Mouse (Mus musculus) liver, adult 2 months (tissue): ENCODE results near the gene Dst. TPM values are rescaled to one million over a fixed set of nuclear protein-coding genes. Genes with fewer than 3 reads are reported as not detected.

Experiments used
- DNase-seq: peaks from one replicate; pipeline ENCODE4 v3.0.0-alpha.2; 2011; ENCODE audit warnings: low read depth, low spot score; ENCODE audit errors: extremely low read depth
- H3K27ac ChIP-seq: fragments of 200-500 bp; replicated peaks from 2 replicates; pipeline ENCODE4 v1.5.1; 2012; ENCODE audit warnings: low read depth, mild to moderate bottlenecking, control low read depth, inconsistent platforms, low read length; ENCODE audit not compliant: insufficient read depth
- H3K27me3 ChIP-seq: fragments of 200-500 bp; 2 replicates; pipeline ENCODE4 v1.6.1; 2012; ENCODE audit warnings: mild to moderate bottlenecking, moderate library complexity, low read length, inconsistent platforms; ENCODE audit not compliant: control insufficient read depth, insufficient read depth
- H3K36me3 ChIP-seq: fragments of 200-500 bp; 2 replicates; pipeline ENCODE4 v1.6.1; 2012; ENCODE audit warnings: low read length, inconsistent platforms; ENCODE audit not compliant: control insufficient read depth, insufficient read depth
- H3K4me1 ChIP-seq: fragments of 200-500 bp; 2 replicates; pipeline ENCODE4 v1.6.1; 2011; ENCODE audit warnings: low read length; ENCODE audit not compliant: control insufficient read depth, insufficient read depth
- H3K4me3 ChIP-seq: fragments of 200-500 bp; 2 replicates; pipeline ENCODE4 v1.5.1; 2011; ENCODE audit warnings: low read depth, mild to moderate bottlenecking, control low read depth, low read length, moderate library complexity; ENCODE audit not compliant: insufficient read depth
- H3K79me2 ChIP-seq: fragments of 200-500 bp; 2 replicates; pipeline ENCODE4 v1.6.1; 2012; ENCODE audit warnings: inconsistent platforms, mild to moderate bottlenecking, low read length, moderate library complexity; ENCODE audit not compliant: control insufficient read depth, insufficient read depth
- H3K9ac ChIP-seq: fragments of 200-500 bp; 2 replicates; pipeline ENCODE4 v1.6.1; 2012; ENCODE audit warnings: low read depth, mild to moderate bottlenecking, control low read depth, inconsistent platforms, low read length
- CTCF ChIP-seq: fragments of 200-500 bp; IDR thresholded peaks from 2 replicates; pipeline ENCODE4 v1.5.1; 2011; ENCODE audit warnings: low read depth, low read length, control low read depth
- POLR2A ChIP-seq: fragments of 200-500 bp; IDR thresholded peaks from 2 replicates; pipeline ENCODE4 v1.6.1; 2011; ENCODE audit warnings: low read length, control low read depth; ENCODE audit not compliant: insufficient read depth; ENCODE audit errors: extremely low read depth
- whole genome bisulfite sequencing: fragments of 180-500 bp; shearing (Covaris S2); methylation state at CpG from one replicate; pipeline ENCODE4 v1.1.7; 2018; 5-methylcytosine and 5-hydroxymethylcytosine counted together
- polyA plus RNA-seq: library from polyadenylated mRNA; depleted of rRNA; stranded (reverse); fragments of >200 nt; gene quantifications from 2 replicates; pipeline ENCODE4 v1.2.3, GENCODE M21; 2012
- total RNA-seq: library from RNA; depleted of rRNA; stranded (reverse); fragments of >200 nt; gene quantifications from 2 replicates; pipeline ENCODE4 v1.2.3, GENCODE M21; 2014

The Dst gene
- total and polyA plus RNA-seq, 2 experiments = 10.5 to 53.6 TPM

DNA sequence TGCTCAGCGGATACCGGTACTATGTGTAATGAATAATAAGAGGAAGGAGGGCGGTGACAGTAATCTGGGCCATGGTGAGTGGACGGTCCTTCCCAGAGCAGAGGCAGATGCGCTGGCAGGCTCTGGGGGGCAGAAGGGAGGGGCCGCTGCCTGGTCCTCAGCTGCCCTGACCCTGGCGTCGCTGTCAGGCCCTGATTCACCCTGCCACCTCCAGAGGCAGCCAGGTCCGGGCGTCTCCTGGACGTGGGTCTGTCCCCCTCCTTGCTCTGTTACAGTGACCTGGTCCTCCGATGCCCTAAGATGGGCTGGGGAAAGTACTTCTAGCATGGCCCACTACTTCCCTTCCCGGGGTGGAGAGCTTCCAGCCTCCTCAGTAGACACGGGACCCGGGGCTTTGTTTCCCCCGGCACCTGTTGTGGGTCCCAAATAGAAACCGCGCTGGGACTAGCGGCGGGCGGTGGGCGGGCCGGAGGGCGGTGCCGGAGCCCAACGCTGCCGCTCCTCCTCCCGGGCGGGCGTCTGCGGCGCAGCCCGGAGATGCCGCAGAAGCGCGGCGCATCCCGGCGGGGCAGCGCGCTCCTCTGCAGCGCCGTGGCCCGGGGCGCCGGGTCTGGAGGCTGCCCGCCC is 103.1 kb downstream of the Dst start:
- Histone ChIP-seq H3K79me2 (no peaks in the 10 kb centered on the region), H3K4me1 (0 out of 2 replicates have a peak, but pooled peaks cover 2% of the 10 kb centered on the region), H3K4me3 (peak overlapping the region; percentile 72), H3K36me3 (no peaks in the 10 kb centered on the region), H3K27ac (no peak overlapping the region), H3K9ac (peak overlapping the region; percentile 44), H3K27me3 (no peaks in the 10 kb centered on the region)
- TF ChIP-seq CTCF = peak; percentile 17; the same call in 1 of the 2 replicates
- TF ChIP-seq POLR2A = no peak
- 1% methylated on average over 45 of the region's 47 CpGs for WGBS
- no peak for DNase-seq

DNA sequence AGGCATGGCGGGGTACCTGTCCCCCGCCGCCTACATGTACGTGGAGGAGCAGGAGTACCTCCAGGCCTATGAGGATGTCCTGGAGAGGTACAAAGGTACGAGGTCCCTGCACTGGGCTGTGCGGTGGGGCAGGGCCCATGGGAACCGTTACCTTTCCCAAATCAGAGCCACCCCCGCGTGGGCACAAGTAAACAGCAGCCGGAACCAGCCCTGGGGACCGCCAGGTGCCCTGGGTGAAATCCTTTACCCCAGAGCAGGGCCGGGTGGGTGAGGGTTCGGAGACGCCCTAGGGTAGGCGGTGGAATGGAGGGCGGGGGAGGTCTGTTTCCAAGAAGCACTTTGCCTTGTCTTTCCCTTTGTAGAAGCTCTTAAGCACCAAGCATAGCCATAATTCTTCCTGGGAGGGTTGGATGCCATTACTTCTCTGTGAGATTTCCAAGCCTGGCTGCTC is 103.8 kb downstream of the Dst start:
- 17% methylated on average over 16 of the region's 16 CpGs for WGBS

GRCm38 (mm10) chr1:34013490-34013889 is 105.5 kb downstream of the Dst start:
- Histone ChIP-seq H3K27ac (no peak overlapping the region), H3K79me2 (no peaks in the 10 kb centered on the region), H3K4me3 (no peak overlapping the region), H3K9ac (no peak overlapping the region), H3K4me1 (0 out of 2 replicates have a peak, but pooled peaks cover 2% of the 10 kb centered on the region), H3K27me3 (no peaks in the 10 kb centered on the region), H3K36me3 (no peaks in the 10 kb centered on the region)
- TF ChIP-seq POLR2A = no peak
- no peak for TF ChIP-seq CTCF
- DNase-seq = no peak
- 82% methylated on average over 5 of the region's 5 CpGs for WGBS

More for the DNA sequence above, 103.8 kb downstream of the Dst start:
- Histone ChIP-seq H3K4me3 (peak overlapping the region; percentile 72), H3K4me1 (0 out of 2 replicates have a peak, but pooled peaks cover 2% of the 10 kb centered on the region), H3K36me3 (no peaks in the 10 kb centered on the region), H3K79me2 (no peaks in the 10 kb centered on the region), H3K27me3 (no peaks in the 10 kb centered on the region), H3K9ac (peak overlapping the region; percentile 44), H3K27ac (no peak overlapping the region)
- TF ChIP-seq CTCF (no peak), POLR2A (no peak)
- no peak for DNase-seq

DNA sequence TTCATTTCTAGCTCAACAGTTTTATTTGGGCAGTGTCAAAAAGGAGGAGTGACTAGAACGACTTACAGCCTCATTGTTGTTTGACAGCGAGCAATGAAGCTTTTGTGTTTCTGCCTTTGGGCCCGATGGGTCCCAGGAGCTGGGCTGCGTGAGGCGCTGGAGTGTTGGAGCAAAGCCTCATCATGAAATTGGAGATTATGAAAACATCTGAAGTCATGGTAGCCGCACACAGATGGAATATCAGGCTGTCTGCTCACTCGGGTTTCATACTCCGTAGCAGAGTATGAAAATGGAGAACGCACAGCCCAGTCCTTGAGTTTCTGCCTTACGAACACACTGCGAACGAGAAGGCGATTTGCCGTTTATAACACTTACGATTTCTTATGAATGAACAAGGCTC is 108.8 kb downstream of the Dst start:
- Histone ChIP-seq H3K27ac (no peak overlapping the region), H3K4me3 (no peak overlapping the region), H3K36me3 (no peaks in the 10 kb centered on the region), H3K79me2 (no peaks in the 10 kb centered on the region), H3K9ac (no peak overlapping the region), H3K4me1 (0 out of 2 replicates have a peak, but pooled peaks cover 1% of the 10 kb centered on the region), H3K27me3 (no peaks in the 10 kb centered on the region)
- WGBS = 94% methylated on average over 15 of the region's 15 CpGs
- no peak for DNase-seq
- TF ChIP-seq POLR2A (no peak), CTCF (no peak)

DNA sequence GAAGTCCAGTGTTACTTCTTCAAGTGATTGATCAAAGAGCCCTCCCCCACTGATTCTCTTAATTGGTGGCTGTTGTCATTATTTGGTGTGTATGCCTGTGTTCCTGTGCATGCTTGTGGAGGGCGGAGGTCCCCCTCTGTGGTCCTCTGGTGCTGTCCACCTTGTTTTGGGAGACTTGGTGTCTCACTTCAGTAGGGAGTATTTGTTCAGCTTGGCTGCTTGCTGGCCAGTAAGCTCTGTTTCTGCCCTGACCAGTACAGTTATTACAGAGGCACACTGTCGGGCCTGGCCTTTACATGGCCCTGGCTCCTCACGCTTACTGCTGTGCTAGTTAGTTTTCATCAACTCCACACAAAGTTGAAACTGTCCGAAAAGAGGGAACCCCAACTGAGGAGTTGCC is 109.3 kb downstream of the Dst start:
- H3K4me1 ChIP-seq = no peaks in the 10 kb centered on the region
- H3K36me3 ChIP-seq = no peaks in the 10 kb centered on the region
- H3K9ac ChIP-seq = no peak overlapping the region
- 93% methylated on average over 4 of the region's 4 CpGs for WGBS
- no peak for DNase-seq
- no peaks in the 10 kb centered on the region for H3K79me2 ChIP-seq
- TF ChIP-seq CTCF (no peak), POLR2A (no peak)
- H3K27me3 ChIP-seq = no peaks in the 10 kb centered on the region
- no peak overlapping the region for H3K4me3 ChIP-seq
- no peak overlapping the region for H3K27ac ChIP-seq

- Histone ChIP-seq H3K27me3 (no peaks in the 10 kb centered on the region), H3K9ac (no peak overlapping the region), H3K79me2 (no peaks in the 10 kb centered on the region), H3K4me3 (no peak overlapping the region), H3K4me1 (no peaks in the 10 kb centered on the region), H3K27ac (no peak overlapping the region), H3K36me3 (no peaks in the 10 kb centered on the region)
- 92% methylated on average over 6 of the region's 6 CpGs for WGBS
- TF ChIP-seq POLR2A (no peak), CTCF (no peak)
- DNase-seq = no peak
Measured at GRCm38 (mm10) chr1:34020599-34020998, 112.6 kb downstream of the Dst start.
